Mouse (Mus musculus) frontal cortex, adult (tissue): Measurements from ENCODE around the gene Slc9a1.

Experiments used
- ATAC-seq: cut with Nextera tagmentation; 2 replicates; pipeline ENCODE4 v1.9.2; 2017; ENCODE audit warnings: mild to moderate bottlenecking, moderate library complexity, mixed read lengths; ENCODE audit not compliant: low TSS enrichment

Gene Slc9a1

DNA sequence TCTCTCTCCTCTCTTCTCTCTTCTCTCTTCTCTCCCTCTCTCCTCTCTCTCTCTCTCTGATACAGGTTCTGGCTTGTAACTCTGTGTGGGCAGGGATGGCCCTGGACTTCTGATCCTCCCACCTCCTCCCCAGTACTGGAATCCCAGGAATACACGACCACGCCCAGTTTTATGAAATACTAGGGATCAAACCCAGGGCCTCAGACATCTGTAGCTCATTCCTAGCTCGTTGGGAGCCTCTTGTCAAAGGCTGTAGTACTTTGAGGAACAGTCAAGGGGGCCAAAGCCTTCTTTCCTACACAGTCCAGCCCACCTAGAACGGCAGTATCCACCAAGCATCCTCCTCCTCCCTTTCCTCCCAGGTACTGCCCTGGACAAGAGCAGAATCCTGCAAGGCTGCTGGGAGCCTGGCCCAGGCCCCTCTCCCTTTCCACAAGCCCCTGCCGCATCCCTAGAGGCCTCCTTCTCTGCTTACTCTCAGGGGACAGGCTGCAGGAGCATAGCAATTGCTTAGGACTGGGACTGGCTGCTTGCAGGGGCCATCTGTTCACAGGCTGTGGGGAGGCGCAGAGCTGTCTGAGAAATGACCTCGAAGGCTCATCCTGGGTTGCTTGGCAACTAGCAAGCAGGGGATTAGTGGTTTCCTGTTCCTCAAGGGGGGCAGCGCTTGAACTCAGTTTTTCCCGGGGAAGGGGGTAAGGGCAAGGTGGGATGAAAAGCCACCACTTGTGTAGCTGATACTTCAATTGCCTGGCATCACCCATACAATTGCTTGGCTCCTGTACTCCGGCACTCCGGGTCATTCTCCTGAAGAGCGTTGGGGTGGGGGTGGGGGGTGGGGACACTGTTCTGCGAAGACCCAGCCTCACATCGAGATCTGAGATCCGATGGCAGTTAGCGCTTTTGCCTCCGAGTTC, 70.2 kb downstream of the Slc9a1 start:
- ATAC-seq = peak; percentile 78; the same call in 1 of the 2 replicates

DNA sequence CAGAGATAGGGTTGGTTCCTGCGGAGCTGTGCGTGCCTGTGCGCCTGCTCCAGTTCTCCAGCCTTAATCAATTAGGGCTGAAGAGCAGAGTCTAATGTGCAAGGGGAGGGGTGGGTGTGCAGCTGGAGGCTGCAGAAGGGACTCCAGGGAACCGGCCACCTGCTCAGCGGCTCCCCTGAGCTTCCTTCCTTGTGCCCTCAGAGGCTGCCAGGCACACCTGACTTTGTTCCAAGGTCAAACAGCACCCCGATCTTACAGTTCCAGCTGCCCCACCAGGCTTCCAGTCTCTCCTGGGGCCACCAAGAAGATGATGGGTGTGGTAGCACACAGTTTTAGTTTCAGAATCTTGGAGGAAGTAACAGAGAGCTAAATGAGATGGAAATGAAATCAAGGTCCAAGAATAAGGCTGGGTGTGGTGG, 70.9 kb downstream of the Slc9a1 start:
- no peak for ATAC-seq

DNA sequence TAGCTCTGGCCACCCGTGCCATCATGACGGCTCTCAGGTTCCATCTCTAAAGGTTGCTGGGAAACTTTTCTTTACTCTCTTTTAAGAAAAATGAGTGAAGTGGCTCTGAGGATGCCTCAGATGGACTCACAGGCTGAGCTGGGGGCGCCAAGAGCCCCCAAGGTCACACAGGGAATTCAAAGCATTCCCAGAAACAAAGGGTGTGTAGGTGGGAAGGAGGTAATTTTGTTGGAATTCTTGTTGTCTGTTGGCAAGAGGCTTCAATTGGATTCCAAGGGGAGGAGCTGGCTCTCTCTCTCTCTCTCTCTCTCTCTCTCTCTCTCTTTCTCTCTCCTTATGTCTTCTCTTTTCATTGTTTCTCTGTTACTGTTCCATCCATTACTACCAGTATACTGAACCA, 72.7 kb downstream of the Slc9a1 start:
- ATAC-seq = no peak

DNA sequence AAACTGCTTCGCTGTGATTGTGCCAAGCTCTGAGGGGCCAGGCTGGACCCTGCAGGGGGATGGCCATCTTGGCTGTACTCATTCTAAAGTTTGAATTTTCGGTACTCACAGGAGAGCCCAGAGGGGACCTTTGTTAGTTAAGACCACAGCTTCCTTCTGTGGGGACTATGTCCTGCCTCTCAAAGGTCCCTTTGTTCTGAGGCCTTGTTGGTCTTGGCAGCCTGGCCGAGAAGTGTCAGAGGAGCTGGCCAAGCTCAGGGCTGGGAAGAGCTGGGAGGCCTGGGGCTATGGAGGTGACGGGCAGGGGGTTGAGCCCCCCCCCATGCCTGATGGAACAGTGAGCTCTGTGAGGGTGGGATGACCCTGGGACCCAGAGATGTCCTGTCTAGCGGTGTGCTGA, 73.6 kb downstream of the Slc9a1 start:
- no peak for ATAC-seq

DNA sequence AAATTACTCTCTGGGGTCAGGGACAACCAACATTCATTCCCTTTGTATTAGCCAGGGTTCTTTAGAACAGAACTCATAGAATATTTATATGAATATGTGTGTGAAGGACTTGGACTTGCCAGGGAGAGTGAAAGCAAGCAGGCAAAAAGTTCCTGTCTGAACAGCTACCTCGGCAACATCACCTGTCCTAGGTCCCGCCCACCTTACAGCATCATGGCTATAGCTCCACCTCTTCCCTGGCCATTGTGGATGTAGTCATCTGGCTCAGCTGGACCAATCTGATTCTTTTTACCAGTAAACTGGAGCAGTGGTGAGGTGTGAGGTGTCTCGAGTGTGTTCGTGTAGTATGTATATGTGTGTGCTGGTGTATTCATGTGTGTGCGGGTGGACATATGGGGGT, 76.2 kb downstream of the Slc9a1 start:
- no peak for ATAC-seq

DNA sequence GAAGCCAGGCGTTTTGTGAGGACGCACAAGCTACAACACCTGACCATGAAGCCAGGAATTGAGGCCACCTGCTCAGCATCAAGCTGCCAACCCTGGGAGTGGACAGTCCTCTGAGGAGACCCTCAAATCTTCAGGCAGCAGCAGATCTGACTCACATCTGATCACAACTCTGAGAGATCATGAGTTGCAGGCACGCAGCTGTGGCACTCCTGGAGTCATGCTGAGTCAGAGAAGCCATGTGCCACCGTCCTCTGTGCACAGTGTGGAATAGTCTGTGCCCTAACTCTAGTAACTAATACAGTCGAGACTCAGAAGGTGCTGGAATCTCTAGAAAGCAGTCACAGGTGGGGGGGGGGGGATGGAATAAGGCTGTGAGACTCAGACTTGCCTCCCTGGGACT, 77.9 kb downstream of the Slc9a1 start:
- ATAC-seq = no peak

DNA sequence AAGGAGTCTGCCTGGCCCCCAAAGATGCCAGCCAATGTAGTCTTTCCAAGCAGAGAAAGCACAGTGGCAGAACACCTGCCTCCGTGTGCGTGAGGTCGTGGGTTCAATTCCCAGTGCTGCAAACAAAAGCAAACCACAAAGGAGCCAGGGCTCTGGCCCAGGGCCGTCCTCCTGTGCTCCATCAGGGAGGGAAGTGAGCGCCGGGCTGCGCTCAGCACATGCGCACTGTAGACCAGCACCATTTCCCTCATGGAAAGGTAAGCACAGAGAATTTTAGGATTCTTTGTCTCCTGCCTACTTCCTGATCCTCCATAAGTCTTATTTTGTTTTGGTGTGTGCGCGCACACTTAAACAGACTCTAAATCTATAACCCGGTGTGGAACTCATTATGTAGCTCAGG, 78.5 kb downstream of the Slc9a1 start:
- no peak for ATAC-seq

DNA sequence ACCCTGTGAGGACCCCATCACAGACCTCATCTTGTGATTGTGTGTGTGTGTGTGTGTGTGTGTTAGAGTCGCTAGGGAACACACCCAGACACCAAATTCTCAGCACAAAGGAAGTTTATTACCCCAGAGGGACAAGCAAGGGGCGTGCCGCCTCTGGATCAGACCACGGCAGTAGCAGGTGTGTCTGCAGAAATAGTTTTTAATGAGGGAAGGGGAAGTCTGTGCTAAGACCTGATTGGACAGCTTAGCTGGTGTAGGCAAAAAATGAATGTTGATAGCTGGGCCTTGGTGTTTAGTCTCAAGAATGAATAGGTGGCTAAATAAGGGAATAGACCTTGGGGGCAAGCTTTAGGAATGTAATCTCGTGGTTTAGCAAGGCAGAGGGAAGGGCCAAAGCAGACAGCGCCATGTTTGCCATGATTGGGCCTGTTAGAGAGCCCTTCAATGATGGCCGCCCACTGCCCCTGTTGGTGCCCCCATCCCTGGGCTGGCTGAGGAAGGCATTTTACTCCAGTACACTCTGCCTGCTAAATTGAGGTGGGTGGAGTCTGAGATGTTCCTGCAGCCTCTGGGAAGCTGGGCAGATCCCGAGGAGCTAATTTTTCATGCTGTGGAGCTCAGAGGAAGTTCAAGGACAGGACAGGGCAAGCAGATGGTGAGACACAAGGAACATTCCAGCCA, 79.3 kb downstream of the Slc9a1 start:
- ATAC-seq = no peak

DNA sequence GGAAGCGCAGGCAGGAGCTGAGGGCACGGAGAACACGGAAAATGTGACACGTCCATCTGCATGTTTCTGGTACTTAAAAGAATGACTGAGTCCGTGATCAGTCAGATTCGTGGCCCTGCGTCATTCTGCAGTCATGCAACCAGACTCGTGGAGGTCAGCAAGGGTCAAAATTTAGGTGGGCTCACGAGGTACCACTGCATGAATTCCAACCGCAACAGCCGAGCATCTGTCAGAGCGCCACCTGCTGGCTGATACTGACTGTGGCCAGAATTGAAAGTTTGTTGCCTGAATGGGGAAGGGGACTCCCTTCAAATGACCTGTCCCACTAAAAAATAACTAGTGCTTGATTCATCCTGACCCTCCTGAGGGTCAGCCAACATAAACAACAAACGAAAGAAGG, 80.2 kb downstream of the Slc9a1 start:
- ATAC-seq = no peak; the same call in 1 of the 2 replicates

DNA sequence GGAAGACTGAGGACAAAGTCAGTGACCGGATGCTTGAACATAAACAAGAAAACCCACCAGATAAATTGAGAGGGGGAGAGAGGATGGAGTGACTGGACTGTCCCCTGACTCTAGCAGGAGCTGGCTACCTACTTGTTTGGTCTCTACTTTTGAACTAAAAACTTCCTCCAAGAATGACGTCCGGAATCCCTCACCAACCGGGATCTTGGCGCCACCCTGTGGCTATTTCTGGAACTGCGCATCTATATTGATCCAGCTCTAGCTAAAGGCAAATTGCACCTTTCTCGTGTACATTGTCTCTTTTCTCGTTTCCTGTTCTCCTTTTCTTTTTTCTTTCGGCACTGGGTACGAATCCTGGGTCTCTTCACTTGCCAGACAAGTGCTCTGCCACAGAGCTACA, 82.0 kb downstream of the Slc9a1 start:
- ATAC-seq = peak; percentile 44; the same call in 1 of the 2 replicates

DNA sequence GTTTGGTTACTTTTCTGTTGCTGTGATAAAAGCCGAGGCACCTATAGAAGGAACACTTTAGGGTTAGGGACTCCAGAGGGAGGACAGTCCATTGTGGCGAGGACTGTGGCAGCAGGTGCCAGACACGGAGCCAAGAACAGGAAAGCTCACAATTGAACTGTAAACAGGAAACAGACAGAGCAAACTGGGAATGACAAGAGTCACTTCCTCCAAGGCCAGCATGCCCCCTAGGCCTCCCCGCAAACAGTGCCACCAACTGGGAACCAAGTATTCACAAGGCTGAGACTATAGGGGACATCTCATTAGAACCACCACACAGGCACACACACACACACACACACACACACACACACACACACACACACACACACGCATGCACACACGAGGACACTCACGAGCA, 82.9 kb downstream of the Slc9a1 start:
- ATAC-seq = no peak

DNA sequence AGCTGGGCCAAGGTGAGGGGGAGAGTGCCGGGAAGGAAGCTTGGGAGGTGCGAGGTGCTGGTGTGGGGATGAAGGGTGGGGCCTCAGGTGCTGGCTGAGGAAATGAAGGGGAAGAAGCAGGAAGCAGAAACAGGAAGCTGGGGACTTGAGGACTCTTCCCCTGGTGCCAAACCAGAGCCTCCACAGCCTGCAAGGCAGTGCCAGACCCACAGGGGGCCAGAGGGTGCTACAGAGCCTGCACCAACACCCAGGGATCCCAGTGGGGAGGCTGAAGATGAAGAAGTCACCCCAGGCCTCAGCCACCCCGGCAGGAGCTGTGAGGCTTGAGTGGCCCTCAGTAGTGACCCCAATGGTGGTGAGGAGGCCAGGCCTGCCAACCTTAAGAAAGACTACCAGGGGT, 88.5 kb downstream of the Slc9a1 start:
- ATAC-seq = no peak

DNA sequence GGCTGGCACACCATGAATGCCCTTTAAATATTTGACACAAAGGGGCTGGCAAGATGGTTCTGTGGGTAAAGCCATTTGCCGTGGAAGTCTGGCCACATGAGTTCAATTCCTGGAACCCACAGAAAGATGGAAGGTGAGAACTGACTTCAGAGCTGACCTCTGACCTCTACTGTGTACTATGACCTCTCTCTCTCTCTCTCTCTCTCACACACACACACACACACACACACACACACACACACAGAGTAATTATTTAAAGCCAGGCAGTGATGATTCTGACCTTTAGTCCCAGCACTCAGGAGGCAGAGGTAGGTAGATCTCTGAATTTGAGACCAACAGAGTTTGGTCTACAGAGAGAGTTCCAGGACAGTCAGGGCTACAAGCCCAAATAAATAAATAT, 90.5 kb downstream of the Slc9a1 start:
- no peak for ATAC-seq

DNA sequence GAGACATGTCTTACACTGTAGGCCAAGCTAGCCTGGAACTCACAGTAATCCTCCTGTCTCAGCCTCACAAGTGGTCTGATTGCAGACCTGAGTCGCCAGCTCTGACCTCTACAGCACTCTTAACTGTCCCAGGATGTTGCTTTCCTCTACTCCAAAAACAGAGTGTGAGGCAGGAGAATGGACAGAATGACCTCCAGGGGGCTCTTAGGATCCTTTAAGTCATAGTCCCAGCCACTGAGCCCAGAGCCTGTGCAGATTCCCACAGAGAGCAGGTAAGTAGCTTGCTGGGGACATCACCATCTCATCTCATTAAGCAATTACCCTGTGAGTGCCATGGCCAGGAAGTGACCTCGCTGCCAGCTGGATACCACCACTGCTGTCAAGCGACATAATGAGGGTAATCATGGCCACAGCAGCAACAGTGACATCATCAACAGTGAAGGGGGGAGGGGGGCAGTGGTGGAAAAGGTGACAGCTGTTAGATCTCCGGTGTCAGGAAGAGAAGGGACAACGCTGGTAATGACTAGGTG, 91.4 kb downstream of the Slc9a1 start:
- no peak for ATAC-seq

DNA sequence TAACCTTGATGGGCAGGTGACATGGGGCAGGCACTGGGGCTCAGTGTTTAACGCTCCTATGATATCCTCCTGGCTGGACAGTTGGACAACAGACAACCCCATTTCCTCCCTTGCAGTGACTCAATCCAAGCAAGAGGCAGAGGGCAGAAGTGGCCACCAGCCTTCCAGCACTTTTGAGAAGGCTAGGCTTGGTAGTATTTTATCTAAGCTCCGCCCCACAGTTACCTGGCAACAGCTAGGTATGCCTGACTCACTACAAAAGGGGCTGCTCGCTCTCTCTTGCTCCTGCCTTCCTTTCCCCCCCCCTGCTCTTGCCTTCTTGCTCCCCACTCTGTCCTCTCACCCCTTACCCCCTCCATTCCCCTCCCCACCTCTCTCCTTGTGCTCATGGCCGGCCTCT, 91.9 kb downstream of the Slc9a1 start:
- no peak for ATAC-seq

DNA sequence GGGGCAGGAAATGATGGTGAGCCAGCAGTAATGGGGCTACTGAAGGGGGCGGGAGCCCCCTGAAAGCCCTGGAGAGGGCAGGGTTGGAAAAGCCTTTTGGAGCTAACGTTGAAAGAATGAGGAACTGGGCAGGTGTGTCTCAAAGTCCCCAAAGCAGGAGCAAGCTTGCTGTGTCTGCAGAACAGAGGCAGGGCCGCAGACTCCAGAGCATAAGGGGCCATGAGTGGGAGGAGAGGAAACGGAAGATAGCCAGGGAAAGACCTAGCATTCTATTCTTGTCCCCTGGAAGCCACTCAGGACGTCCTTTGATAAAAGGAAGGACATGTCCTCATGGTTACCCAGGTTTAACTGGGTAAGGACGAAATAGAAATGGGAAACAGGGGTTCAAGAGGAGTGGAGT, 93.7 kb downstream of the Slc9a1 start:
- no peak for ATAC-seq

DNA sequence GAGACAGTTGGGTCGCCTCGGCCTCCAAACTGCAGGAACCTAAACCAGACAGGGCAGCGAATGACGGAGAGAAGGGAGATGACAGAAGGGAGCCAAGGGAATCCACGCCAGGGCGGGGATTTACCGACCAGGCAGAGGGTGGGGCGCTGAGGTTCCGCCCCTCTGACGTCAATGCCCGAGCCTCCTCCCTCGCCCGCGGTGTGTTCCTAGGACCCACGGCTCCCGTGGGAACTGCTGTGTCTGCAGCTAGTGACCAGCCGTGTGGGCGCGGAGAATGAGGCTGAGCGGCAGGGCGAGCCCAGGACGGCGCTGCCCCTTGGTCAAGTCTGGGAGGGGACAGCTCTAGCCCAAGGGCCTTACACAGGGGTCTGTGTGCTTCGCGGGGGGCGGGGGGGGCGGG, 98.6 kb downstream of the Slc9a1 start:
- ATAC-seq = peak; percentile 91; the same call in 1 of the 2 replicates

DNA sequence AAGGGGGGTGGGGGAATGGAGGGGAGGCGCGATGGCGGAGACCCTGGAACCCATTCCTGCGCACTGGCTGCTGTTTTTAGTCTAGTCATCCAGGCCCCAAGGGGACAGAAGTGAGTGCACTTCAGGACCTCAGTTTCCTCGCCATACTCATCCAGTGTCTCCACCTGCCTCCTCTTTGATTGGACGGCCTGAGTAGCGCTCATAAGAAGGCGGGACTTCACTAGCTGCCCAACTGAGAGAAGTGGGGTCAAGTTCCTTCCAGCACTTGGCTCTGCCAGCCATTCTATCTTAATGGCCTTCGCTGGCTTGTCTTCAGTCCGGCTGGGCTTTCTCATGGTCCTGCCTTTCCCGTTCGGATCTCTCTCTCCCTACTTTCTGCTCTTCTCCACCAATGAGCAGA, 99.6 kb downstream of the Slc9a1 start:
- ATAC-seq = no peak

DNA sequence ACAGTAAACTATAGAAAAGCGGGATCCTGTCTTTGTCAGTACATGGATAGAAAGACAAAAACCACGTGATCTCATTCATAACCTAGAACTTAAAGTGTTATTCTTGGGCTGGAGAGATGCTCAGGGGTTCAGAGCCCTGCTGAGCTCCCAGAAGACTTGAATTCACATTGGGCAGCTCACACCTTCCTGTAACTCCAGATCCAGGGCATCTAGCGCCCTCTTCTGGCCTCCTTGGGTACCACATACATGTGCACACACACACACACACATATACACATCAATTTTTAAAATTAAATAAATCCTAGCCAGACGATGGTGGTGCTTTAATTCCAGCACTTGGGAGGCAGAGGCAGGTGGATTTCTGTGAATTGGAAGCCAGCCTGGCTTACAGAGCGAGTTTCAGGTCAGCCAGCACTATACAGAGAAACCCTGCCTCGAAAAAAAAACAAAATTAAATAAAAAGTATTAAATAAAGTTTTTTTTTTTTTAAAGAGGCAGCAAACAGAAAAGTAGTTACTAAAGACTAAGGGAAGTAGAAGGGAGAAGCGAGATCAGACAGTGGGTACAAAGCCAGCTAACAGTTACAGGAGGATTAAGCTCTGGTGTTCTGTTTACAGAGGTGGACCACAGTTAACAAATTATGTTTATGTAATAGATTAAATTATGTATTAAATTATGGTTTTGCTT, 101.8 kb downstream of the Slc9a1 start:
- no peak for ATAC-seq
